Mouse (Mus musculus): ENCODE data around the gene Otulin. TPM values are rescaled to one million over a fixed set of nuclear protein-coding genes. Genes with fewer than 3 reads are reported as not detected.
A peak's percentile ranks its signal among the peaks of the same experiment; 100 is the strongest.

Otulin gene
- polyA plus RNA-seq, 2 experiments, result 14.6 to 24.1 TPM

DNA sequence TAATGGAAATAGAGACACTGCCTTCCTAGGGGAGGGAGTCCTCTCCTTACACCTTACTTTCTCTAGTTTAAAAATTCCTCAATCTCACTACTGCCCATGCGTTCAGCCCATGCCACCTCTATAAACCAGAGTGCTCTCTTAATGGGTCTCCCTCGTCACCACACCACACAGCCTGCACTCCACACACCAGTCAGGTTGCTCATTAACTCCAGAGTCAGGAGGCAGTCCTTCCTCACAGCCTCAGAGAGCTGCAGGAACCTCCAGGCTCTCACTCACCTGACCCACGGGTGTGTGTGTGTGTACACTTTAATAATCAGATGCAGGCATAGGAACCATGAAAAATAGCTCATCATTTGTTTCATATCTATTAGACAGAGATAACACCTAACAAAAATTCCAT, 10.8 kb downstream of the Otulin start:
- Histone ChIP-seq H3K9ac (replicated peaks) (no peak overlapping the region), H3K4me1 (replicated peaks; ENCODE audit: control insufficient read depth in 2 of 2, insufficient read depth in 2 of 2, low read length in 1 of 2) (peaks cover 0 to 16% of the 10 kb centered on the region in 2 experiments), H3K27ac (no peak overlapping the region), H3K4me2 (ENCODE audit: low read depth) (no peak overlapping the region), H3K9me3 (ENCODE audit: control insufficient read depth, low read length) (no peaks in the 10 kb centered on the region), H3K4me3 (ENCODE audit: insufficient read depth in 1 of 2, low read depth in 2 of 2, low read length in 2 of 2) (no peak overlapping the region), H3K36me3 (replicated peaks; ENCODE audit: control insufficient read depth, insufficient read depth, low read depth) (peaks cover 34% of the 10 kb centered on the region), H3K27me3 (ENCODE audit: control insufficient read depth, insufficient read depth, low read length) (no peaks in the 10 kb centered on the region)
- TF ChIP-seq CTCF (IDR thresholded peaks at IDR 0.05; ENCODE audit: low read depth), result no peak
- no peak for TF ChIP-seq EP300 (IDR thresholded peaks at IDR 0.05; ENCODE audit: low read depth)
- ATAC-seq (ENCODE audit: insufficient read depth), result no peak
- no peak for DNase-seq (ENCODE audit: low read depth in 3 of 3, low spot score in 3 of 3)
- WGBS (ENCODE audit: insufficient replicate concordance), result 64% methylated on average over 3 of the region's 3 CpGs

DNA sequence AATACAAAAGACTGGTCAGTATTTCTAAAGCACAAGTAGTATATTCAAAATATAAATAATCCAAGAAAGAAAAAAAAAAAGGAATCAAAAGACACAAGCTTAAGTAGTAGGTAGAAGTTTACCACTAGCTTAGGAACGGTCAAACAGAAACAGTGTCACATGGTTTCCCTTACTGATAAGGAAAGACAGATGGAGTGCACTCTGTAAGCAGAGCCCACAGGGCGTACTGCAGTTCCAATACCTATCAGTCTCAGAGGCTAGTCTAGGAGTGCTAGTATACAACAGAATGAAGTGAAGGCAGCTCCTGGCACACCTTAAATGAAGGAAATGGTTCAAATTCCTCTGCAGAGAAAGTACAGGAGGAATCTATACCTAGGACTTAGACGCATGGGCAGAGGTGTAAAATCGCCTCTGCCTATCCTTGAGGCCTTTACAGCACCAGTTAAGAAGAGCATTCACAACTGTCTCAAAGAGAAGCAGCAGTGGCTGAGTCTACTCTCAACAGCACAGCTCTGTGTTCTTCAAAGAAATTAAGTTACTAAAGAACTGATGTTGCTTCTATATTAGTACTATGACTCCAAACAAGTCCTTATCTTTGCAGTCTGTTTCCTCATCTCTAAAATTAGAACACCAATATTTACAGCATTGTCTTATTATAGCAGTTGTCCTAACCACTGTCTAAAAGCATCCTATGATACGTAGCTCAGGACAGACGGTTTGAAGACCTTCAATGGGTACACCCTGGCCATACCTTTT, 11.5 kb downstream of the Otulin start:
- ATAC-seq (ENCODE audit: insufficient read depth) (peak; percentile 84), DNase-seq (ENCODE audit: low read depth in 3 of 3, low spot score in 3 of 3) (peak in 1 of 3 experiments; percentile 24)
- TF ChIP-seq CTCF (IDR thresholded peaks at IDR 0.05; ENCODE audit: low read depth) (no peak), EP300 (IDR thresholded peaks at IDR 0.05; ENCODE audit: low read depth) (no peak)
- 27% methylated on average over 6 of the region's 6 CpGs for WGBS (ENCODE audit: insufficient replicate concordance)
- Histone ChIP-seq H3K9ac (replicated peaks) (no peak overlapping the region), H3K27ac (0 out of 2 replicates have a peak overlapping the region, but pooled peaks have one; percentile 14), H3K4me2 (ENCODE audit: low read depth) (0 out of 2 replicates have a peak overlapping the region, but pooled peaks have one; percentile 11), H3K9me3 (ENCODE audit: control insufficient read depth, low read length) (no peaks in the 10 kb centered on the region), H3K36me3 (replicated peaks; ENCODE audit: control insufficient read depth, insufficient read depth, low read depth) (peaks cover 34% of the 10 kb centered on the region), H3K4me3 (ENCODE audit: insufficient read depth in 1 of 2, low read depth in 2 of 2, low read length in 2 of 2) (no peak overlapping the region), H3K4me1 (replicated peaks; ENCODE audit: control insufficient read depth in 2 of 2, insufficient read depth in 2 of 2, low read length in 1 of 2) (peaks cover 0 to 16% of the 10 kb centered on the region in 2 experiments), H3K27me3 (ENCODE audit: control insufficient read depth, insufficient read depth, low read length) (no peaks in the 10 kb centered on the region)

DNA sequence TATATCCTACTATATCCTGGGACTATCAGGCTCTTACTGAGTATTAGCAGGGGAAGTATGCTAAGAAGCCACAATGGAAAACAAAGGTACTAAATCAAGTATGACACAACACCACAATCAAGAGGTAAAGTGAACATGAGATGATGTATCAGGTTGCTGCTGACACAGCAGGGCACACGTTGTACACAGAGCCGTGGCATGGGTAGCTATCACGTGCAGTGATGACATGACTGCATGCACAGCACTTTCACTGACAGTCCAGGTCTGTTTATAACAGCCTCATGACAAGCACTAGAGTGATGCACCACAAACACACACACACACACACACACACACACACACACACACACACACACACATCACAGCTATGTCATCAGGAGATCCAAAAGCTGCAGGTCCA, 13.3 kb downstream of the Otulin start:
- DNase-seq (ENCODE audit: low read depth in 3 of 3, low spot score in 3 of 3) (no peak), ATAC-seq (ENCODE audit: insufficient read depth) (no peak)
- H3K36me3 ChIP-seq (replicated peaks; ENCODE audit: control insufficient read depth, insufficient read depth, low read depth), result peaks cover 34% of the 10 kb centered on the region
- no peak overlapping the region for H3K4me2 ChIP-seq (ENCODE audit: low read depth)
- H3K27me3 ChIP-seq (ENCODE audit: control insufficient read depth, insufficient read depth, low read length), result no peaks in the 10 kb centered on the region
- TF ChIP-seq CTCF (IDR thresholded peaks at IDR 0.05; ENCODE audit: low read depth) (no peak), EP300 (IDR thresholded peaks at IDR 0.05; ENCODE audit: low read depth) (no peak)
- no peak overlapping the region for H3K27ac ChIP-seq
- H3K9ac ChIP-seq (replicated peaks), result no peak overlapping the region
- 82% methylated on average over 3 of the region's 3 CpGs for WGBS (ENCODE audit: insufficient replicate concordance)
- no peak overlapping the region for H3K4me3 ChIP-seq (ENCODE audit: insufficient read depth in 1 of 2, low read depth in 2 of 2, low read length in 2 of 2)
- peaks cover 0 to 16% of the 10 kb centered on the region in 2 experiments for H3K4me1 ChIP-seq (replicated peaks; ENCODE audit: control insufficient read depth in 2 of 2, insufficient read depth in 2 of 2, low read length in 1 of 2)
- no peaks in the 10 kb centered on the region for H3K9me3 ChIP-seq (ENCODE audit: control insufficient read depth, low read length)

DNA sequence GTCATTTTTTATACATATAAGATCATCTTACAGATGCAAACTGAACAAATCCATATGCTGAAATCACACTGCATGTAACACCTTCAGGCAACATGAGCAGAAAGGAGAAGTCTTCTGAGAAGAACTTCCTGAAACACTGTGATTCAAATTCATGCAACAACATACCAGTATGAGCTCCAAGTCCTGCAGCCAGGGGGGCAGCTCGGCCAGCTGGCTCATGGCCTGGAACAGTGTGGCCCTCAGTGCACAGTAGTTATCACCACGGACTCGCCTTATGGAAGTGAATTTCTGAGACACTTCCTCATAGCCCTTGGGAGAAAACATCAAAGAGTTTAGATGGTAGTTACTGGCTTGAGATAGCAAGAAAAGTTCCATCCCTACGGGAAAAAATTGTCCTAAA, 14.3 kb downstream of the Otulin start:
- 70% methylated on average over 4 of the region's 4 CpGs for WGBS (ENCODE audit: insufficient replicate concordance)
- Histone ChIP-seq H3K9ac (replicated peaks) (no peak overlapping the region), H3K9me3 (ENCODE audit: control insufficient read depth, low read length) (no peaks in the 10 kb centered on the region), H3K27me3 (ENCODE audit: control insufficient read depth, insufficient read depth, low read length) (no peaks in the 10 kb centered on the region), H3K27ac (no peak overlapping the region), H3K4me2 (ENCODE audit: low read depth) (no peak overlapping the region), H3K4me1 (replicated peaks; ENCODE audit: control insufficient read depth in 2 of 2, insufficient read depth in 2 of 2, low read length in 1 of 2) (peaks cover 0 to 16% of the 10 kb centered on the region in 2 experiments), H3K4me3 (ENCODE audit: insufficient read depth in 1 of 2, low read depth in 2 of 2, low read length in 2 of 2) (no peak overlapping the region), H3K36me3 (replicated peaks; ENCODE audit: control insufficient read depth, insufficient read depth, low read depth) (peaks cover 37% of the 10 kb centered on the region)
- TF ChIP-seq EP300 (IDR thresholded peaks at IDR 0.05; ENCODE audit: low read depth) (no peak), CTCF (IDR thresholded peaks at IDR 0.05; ENCODE audit: low read depth) (no peak)
- ATAC-seq (ENCODE audit: insufficient read depth), result no peak
- no peak for DNase-seq (ENCODE audit: low read depth in 3 of 3, low spot score in 3 of 3)

DNA sequence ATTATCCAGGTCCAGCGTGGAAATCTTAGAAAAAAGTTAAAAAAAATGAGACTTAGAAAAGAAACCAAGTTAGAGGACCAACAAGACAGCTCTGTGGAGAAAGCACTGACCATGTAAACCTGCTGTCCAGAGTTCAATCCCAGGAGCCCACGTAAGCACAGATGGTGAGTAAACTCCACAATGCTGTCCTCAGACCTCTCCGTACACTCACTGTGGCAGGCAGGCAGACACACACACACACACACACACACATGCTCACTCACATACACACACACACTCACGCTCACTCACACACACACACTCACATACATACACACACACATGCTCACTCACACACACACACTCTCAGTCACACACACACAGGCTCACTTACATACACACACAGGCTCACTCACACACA, 17.2 kb downstream of the Otulin start:
- Histone ChIP-seq H3K4me2 (ENCODE audit: low read depth) (no peak overlapping the region), H3K36me3 (replicated peaks; ENCODE audit: control insufficient read depth, insufficient read depth, low read depth) (peaks cover 33% of the 10 kb centered on the region), H3K27me3 (ENCODE audit: control insufficient read depth, insufficient read depth, low read length) (no peaks in the 10 kb centered on the region), H3K4me3 (ENCODE audit: insufficient read depth in 1 of 2, low read depth in 2 of 2, low read length in 2 of 2) (no peak overlapping the region), H3K4me1 (replicated peaks; ENCODE audit: control insufficient read depth in 2 of 2, insufficient read depth in 2 of 2, low read length in 1 of 2) (no peaks in the 10 kb centered on the region), H3K27ac (no peak overlapping the region), H3K9me3 (ENCODE audit: control insufficient read depth, low read length) (no peaks in the 10 kb centered on the region), H3K9ac (replicated peaks) (no peak overlapping the region)
- TF ChIP-seq EP300 (IDR thresholded peaks at IDR 0.05; ENCODE audit: low read depth) (no peak), CTCF (IDR thresholded peaks at IDR 0.05; ENCODE audit: low read depth) (no peak)
- DNase-seq (ENCODE audit: low read depth in 3 of 3, low spot score in 3 of 3) (no peak), ATAC-seq (ENCODE audit: insufficient read depth) (no peak)
- WGBS (ENCODE audit: insufficient replicate concordance), result 83% methylated on average over 4 of the region's 4 CpGs

All from liver, embryonic 14.5 days (tissue).